Mouse (Mus musculus): ENCODE measurements around the gene Sdc1.
A peak's percentile ranks its signal among the peaks of the same experiment; 100 is the strongest.

The Sdc1 gene

DNA sequence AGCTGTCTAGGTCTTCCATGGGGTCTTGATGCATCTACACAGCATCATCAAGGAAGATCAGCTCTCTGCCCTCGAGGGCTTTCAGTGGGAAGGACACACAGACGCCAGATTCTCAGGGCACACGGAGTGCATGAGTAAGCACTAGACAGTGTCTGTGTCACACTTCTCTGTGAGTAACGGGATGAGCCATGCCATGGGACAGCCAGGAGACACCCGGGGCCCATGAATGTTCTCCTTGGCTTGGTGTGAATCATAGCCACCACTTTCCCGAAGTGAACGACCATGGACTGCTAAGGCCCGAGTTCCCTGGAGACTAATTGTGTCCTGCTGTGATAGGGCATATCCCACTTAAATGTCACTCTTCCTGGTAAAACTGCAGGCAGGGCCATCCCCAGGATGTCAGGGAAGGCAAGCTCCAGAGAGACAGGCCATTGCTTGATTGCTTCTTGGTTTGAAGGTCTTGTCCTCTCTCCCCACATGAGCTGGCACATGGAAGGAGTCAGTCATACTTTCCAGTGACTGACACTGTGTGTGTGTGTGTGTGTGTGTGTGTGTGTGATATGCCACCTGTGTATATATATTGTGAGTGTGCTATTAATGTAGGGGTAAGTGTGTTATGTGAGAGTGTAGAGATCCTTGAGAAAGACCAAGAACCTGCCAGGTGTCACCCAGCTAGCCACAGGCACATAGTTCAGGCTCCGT, 56.0 kb downstream of the Sdc1 start:
- no peak for DNase-seq (ENCODE audit: low spot score)

DNA sequence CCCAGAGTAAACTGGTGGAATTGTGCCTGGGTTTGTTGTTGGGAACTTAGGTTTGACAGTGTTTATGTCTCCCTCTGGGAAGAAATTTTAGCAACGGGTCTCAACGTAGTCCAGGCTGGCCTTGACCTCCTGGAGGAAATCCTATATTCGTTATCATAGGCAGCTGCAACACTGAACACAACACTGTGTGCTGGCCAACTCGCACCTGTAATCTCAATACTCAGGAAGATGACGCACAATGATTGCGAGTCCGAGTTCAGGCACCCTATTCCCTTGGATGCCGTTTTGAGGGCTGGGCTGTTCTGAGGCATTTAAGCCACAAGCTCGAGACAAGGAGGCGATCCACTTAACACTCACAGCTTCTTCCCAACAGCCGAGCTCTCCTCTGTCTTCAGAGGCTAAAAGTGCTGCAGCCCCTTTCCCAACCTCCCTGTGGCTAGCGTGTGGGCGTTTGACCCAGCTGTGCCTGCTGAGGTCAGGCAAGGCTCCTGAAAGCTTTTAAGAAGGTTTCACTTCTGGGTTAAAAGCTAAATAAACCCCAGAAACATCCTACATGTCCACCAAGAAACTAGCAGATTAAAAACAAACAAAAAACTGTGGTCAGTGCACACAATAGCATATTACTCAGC, 58.0 kb downstream of the Sdc1 start:
- no peak for DNase-seq (ENCODE audit: low spot score)

DNA sequence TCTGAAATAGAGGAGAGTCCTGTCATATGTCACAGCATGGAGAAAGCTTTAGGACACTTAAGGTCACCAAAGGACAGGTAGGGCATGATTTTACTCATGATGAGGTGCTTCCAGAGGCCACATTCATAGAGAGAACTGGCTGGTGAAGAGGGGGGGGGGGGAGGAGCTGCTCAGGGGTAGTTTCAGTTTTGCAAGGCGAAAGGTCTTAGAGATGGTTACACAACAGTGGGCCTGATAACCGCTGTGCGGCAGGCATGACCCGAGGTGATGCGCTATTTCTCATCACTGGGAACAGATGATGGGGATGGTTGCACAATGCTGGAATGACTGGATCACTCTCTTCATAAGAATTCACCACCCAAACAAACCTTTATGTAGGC, 58.5 kb downstream of the Sdc1 start:
- peak; percentile 47 for DNase-seq (ENCODE audit: low spot score)

DNA sequence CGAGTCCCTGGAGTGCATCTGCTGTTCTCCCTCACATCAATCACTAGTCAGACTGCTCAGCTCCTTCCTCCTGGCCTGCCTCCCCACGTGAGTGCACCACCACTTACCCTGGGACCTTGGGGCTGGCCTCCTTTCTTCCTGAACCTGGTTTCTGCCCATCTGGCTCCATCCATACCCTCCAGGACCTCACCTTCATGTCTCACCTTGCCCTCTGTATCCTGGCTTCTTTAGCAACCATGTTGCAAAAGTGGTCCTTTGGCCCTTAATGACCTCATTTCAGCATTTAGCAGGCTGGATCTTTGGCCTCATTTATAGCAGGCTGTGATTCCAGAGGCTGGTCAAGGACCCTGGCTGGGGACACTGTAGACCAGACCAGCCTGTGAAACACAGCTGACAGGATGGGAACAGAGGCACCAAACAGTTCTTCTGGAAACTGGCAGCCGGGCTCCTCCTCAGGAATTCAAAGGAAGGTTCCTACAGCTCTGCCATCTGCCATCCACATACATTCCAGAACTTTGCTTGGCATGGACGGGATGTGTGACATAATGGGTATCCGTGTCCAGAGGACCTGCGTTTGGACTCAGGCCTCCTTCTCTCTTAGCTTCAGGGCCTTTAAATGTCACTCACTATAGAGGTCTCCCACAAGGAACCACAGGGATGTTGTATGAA, 60.0 kb downstream of the Sdc1 start:
- no peak for DNase-seq (ENCODE audit: low spot score)

- no peak for DNase-seq (ENCODE audit: low spot score)
Measured at GRCm38 (mm10) chr12:8831710-8832109, 60.6 kb downstream of the Sdc1 start.

GRCm38 (mm10) chr12:8840782-8841325, 69.7 kb downstream of the Sdc1 start:
- DNase-seq (ENCODE audit: low spot score) = peak; percentile 32

DNA sequence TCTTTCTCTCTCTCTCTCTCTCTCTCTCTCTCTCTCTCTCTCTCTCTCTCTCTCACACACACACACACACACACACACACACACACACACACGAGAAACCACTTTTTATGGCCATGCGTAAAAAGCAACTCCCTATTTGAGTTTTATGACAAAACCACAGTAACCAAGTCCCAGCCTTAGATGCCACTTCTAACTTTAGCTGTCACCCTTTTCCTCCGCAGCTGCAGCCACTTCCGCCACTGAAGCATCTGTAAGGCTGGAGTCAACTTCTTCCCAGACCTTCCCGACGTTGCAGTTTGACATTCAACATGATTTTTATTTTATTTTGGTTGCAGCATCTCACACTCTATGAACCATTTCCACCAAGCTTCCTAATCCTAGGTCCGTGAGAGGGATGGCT, 71.6 kb downstream of the Sdc1 start:
- DNase-seq (ENCODE audit: low spot score) = no peak

Data from adipocyte (in vitro differentiated cells).